Mouse (Mus musculus): ENCODE measurements around the gene Atg5.

GRCm38 (mm10) chr10:44343351-44343750 is 75.2 kb downstream of the Atg5 start:
- TF ChIP-seq GATA1 (IDR thresholded peaks at IDR 0.05; ENCODE audit: low read length) (no peak), TAL1 (IDR thresholded peaks at IDR 0.05; ENCODE audit: low read length) (no peak)
